Mouse (Mus musculus): Measurements from ENCODE around the gene Olfr615.
"Not testable (repeated sequence)": the region's sequence is repeated elsewhere in the genome, so short reads cannot be mapped to it uniquely, and the experiment has no call there.

Olfr615 gene

GRCm38 (mm10) chr7:103555779-103556178 lies at the start of gene Olfr615:
Gene Olfr615, plus strand, starts transcription at chr7:103556079.
- DNase-seq (ENCODE audit: low read depth, low spot score), result no peak

GRCm38 (mm10) chr7:103512022-103512421 lies 43.9 kb upstream of the Olfr615 start, which contains the start of gene Olfr610:
Gene Olfr610, minus strand, starts transcription at chr7:103512122.
- DNase-seq (ENCODE audit: low read depth, low spot score), result no peak

- DNase-seq (ENCODE audit: low read depth, low spot score), result not testable (repeated sequence)
Observed at GRCm38 (mm10) chr7:103520746-103521145, 35.1 kb upstream of the Olfr615 start, which contains the start of gene Olfr611. Gene Olfr611, minus strand, starts transcription at chr7:103520846.

GRCm38 (mm10) chr7:103542617-103543016 lies 13.3 kb upstream of the Olfr615 start, which contains the start of gene Olfr612:
Gene Olfr612, minus strand, starts transcription at chr7:103542717.
- DNase-seq (ENCODE audit: low read depth, low spot score), result not testable (repeated sequence)

GRCm38 (mm10) chr7:103547774-103548173 lies 8.1 kb upstream of the Olfr615 start, which contains the start of gene Olfr613:
Gene Olfr613, plus strand, starts transcription at chr7:103548074.
- DNase-seq (ENCODE audit: low read depth, low spot score), result no peak

- DNase-seq (ENCODE audit: low read depth, low spot score), result no peak
Observed at GRCm38 (mm10) chr7:103569043-103569442, 13.2 kb downstream of the Olfr615 start, which contains the start of gene Olfr616. Gene Olfr616, minus strand, starts transcription at chr7:103569143.

GRCm38 (mm10) chr7:103572761-103573160 lies 16.9 kb downstream of the Olfr615 start, which contains the start of gene Olfr617:
Gene Olfr617, plus strand, starts transcription at chr7:103573061.
- no peak for DNase-seq (ENCODE audit: low read depth, low spot score)

GRCm38 (mm10) chr7:103589803-103590202 lies 33.9 kb downstream of the Olfr615 start, which contains the start of gene Olfr618:
Gene Olfr618, plus strand, starts transcription at chr7:103590103.
- no peak for DNase-seq (ENCODE audit: low read depth, low spot score)

- DNase-seq (ENCODE audit: low read depth, low spot score), result no peak
Observed at GRCm38 (mm10) chr7:103600275-103600674, 44.4 kb downstream of the Olfr615 start, which contains the start of gene Olfr619. Gene Olfr619, plus strand, starts transcription at chr7:103600575.

- DNase-seq (ENCODE audit: low read depth, low spot score), result no peak
Observed at GRCm38 (mm10) chr7:103607425-103607824, 51.5 kb downstream of the Olfr615 start.

GRCm38 (mm10) chr7:103612434-103612833 lies 56.6 kb downstream of the Olfr615 start, which contains the start of gene Olfr620:
Gene Olfr620, minus strand, starts transcription at chr7:103612534.
- DNase-seq (ENCODE audit: low read depth, low spot score), result no peak

Measured in CD4-positive, CD25-positive, alpha-beta regulatory T cell, adult 2 months (primary cell).